Mouse (Mus musculus) embryo, embryonic 10 days (tissue): ENCODE measurements at regions not wholly inside any gene's neighbourhood (a gene's known extent, or its start where the extent isn't known, plus 50 kb on each side); places are given as distances from the start of the nearest gene placed in this dataset.

Source experiments
- DNase-seq: peaks from one replicate; pipeline ENCODE4 v3.0.0-alpha.2; 2015; ENCODE audit warnings: low spot score

DNA sequence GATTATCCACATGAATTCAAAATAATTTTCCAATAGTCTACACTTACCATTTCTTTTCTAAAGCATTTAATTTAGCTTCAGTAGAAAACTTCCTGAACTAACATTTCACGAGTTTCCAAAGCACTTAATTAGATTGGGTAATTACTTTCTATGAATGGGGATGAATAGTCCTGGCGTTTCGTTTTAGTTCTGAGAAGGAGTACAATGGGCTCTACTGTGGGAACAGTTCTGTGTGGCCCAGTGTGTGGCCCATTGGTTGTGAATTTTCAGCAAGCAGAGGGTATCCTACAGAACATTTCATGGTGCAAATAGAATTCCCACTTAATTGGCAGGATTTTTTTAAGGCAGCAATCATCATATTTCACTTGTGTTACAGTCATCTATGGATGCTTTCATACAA is 95.5 kb downstream of the 1700017N19Rik start:
- DNase-seq: no peak

- no peak for DNase-seq
Measured at GRCm38 (mm10) chr10:100695944-100696343, 105.7 kb downstream of the 1700017N19Rik start.

GRCm38 (mm10) chr10:100699206-100699605 is 108.9 kb downstream of the 1700017N19Rik start:
- DNase-seq: no peak

DNA sequence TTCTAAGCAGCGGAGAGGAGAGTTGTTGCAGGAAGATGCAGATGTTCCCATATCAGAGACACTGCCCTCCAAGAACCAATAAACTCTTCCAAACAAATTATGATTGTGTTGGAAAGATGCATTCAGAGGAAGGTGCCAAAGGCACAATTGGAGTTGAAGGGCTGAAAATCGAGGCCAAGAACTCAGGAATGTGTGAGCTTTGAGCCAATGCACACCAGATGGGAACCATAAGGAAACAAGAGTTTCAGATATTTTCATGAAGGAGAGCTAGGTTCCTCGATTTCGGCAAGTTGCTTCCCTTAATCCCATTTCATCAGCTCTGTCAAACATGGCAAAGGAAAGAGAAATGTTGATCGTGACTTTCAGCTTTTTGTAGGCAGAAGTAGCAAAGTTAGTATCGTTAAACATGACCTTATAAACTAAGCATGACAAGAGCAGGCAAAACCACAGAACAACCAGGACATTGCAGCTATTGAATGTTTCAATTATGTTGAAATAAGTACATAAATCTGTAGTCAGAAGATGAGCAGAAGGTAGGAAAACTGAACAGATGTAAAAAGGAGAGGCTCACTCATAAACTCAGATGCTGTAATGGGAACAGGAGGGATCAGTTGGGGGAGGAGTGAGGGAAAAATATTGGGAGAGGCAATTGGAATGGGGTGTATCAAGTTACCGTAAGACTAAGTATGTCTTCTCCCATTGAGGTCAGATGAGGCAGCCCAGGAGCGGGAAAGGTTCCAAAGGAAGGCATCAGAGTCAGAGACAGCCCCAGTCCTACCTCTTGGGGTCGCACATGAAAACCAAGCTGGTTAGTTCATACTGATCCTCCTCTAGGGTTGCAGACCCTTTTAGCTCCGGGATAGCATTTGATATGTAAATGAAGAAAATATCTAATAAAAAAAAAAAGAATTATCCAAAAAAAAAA is 110.3 kb downstream of the 1700017N19Rik start:
- no peak for DNase-seq

GRCm38 (mm10) chr10:100701938-100702337 is 111.7 kb downstream of the 1700017N19Rik start:
- no peak for DNase-seq

DNA sequence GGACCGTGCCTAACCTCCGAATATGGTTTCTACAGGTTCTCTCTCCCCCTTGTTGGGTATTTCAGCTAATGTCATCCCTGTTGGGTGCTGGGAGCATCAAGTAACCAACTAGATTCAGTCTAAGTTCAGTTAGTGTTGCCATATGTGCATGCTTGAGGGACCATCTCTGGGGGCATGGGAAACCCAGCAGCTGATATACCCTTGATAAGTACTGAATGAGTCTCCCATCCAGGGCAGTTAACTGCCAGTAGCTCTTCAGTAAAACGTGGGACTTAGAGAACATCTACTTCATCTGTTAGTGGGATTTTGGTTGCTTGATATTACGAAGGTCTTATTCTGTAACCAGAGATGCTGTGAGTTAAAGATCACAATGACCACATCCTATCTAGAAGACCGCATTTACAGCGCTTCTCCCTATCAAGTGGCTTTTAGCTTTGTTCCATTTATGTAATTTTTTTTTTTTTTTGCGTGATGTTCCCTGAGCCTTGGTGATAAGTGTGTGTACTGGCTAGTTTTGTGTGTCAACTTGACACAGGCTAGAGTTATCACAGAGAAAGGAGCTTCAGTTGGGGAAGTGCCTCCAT is 125.9 kb downstream of the 1700017N19Rik start:
- no peak for DNase-seq

DNA sequence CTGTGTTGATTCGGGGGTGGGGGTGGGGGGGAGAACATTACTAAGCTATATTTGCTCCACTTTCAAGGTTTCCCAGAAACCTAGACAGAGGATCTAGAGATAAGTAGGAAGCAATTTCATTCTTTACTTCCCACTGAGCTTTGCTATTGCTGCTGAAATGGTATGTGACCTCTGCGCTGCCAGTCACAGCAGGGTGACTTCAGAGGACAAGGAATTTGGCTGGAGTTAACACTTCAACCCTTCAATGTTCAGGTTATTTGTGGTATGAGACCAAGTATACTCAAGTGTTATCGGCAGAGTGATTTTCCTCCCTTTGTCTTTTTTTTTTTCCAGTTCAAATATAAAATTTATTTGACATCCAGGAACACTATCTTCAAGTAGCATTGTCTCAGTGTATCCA is 128.3 kb downstream of the 1700017N19Rik start:
- peak; percentile 33 for DNase-seq

DNA sequence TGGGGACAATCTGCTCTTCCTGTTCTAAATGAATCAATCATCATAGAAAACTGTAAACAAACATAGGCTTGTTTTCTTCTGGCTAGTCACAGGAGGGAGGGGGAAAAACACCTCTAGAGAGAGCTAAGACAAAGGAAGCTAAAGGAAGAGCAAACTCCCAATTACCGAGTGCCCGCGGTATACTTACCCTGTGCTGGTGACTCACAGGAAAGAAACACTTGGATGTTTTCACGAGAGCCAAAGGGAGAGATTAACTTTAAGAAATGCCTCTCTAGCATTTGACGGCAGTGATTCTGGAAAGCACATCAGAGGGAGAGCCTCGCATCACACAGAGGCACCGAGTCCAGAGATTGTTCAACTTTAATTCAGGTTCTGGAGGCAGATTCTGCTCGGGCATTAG is 151.0 kb downstream of the 1700017N19Rik start:
- no peak for DNase-seq

- peak; percentile 80 for DNase-seq
Measured at GRCm38 (mm10) chr10:100742065-100742464, 151.8 kb downstream of the 1700017N19Rik start.

DNA sequence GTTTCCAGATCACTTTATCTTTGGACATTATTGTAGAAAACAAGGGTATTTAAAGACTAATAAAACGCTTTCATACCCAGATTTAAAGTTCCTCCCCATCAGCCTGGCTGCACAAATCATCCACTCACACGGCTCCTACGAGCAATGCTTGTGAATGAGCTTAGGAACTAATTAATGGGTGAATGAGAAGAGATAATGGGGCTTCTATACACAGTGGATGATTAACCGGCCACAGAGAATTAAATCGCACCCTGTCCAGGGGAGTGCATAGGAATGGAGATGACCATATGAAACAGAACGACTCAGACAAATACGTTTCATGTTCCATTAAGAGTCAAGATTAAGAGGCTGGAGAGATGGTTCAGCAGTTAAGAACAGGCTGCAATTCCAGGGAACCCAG is 155.9 kb downstream of the 1700017N19Rik start:
- DNase-seq: no peak

DNA sequence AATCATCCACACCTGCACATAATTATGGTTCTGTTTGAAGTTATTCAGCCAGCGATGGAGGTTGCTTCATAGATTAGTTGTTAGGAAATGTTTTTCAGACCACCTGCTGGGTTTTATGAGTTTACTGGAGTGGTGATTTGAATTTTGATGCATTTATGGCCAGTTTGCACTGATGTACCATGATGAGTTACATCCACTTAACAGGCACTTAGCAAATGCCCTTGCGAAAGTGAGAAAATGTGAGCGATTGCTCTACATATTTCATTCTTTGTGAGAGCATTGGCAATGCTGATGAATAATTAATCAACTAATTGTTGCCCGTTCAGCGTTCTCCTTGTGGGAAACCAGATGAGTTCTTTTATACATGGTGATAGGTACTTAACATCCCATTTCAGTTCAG is 164.7 kb downstream of the 1700017N19Rik start:
- DNase-seq: no peak

GRCm38 (mm10) chr10:100774252-100774651 is 184.0 kb downstream of the 1700017N19Rik start:
- no peak for DNase-seq

DNA sequence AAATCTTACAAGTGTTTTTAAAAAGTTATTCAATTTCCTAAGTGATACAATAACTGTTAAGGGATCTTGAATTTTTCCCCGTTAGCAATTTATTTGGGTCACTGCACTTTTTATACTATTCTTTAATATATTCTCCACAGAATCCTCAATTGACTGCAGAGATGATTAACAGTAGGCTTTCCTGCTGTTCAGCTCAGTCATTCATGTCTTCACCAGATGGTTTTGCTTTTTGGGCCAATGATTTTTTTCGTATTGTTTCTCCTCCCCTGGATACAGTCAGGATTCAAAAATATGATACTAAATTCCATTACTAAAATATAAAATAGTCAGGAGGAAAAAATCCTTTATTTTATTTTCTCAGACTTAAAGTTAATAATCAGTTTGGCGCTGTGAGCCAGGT is 201.9 kb downstream of the 1700017N19Rik start:
- DNase-seq: no peak

- DNase-seq: peak; percentile 9
Measured at GRCm38 (mm10) chr10:100792569-100792968, 202.3 kb downstream of the 1700017N19Rik start.

DNA sequence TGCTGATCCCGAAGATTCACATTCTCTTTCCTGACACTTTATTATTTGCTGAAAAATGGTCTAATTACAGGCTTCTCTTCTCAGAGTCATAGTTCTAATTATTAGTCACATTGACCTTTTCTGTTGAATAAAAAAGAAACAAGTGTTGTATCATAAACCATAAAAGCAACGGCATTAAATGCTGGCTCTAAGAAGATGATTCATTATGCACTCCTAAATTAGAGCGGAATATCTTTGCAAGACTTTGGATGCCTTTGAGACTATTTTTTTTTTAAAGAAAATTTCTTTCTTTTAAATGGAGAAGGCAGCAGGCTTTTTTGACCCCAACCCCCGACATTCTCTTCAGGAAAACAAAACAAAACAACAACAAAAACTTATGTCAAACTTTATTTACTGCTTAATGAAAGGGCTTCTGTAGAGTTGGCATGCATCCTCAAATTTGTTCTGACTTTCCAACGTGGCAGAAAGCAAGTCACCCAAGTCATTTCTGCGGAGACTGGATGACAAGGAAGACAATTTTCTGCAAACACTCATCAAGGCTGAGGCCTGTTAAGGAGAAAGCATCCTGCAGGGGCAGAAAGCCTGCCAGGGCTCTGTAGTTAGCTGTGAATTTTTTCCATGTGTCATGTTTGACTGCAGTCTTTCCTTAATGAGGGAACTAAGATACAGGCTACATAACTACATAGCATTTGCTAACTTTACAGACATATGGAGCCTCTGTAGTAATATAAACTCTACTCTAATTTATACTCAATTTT is 205.1 kb downstream of the 1700017N19Rik start:
- DNase-seq: no peak

DNA sequence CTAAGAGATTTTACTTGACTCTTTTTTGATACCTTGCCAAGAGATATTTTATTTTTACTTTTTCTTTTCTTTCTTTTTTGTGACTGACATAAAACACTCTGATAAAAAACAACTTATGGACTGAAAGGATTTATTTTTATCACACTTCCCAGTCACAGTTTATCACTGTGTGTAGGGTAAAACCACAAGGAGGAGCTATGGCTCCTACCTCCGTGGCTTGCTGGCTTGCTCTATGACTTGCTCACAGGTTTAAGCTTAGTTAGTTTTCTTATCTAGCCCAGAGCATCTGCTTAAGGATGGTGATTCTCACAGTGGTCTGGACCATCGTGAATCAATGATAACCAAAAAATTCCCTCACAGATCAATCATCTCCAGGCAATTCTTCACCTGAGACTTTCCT is 221.4 kb downstream of the 1700017N19Rik start:
- DNase-seq: no peak

GRCm38 (mm10) chr10:100834794-100835193 is 244.5 kb downstream of the 1700017N19Rik start:
- DNase-seq: no peak

DNA sequence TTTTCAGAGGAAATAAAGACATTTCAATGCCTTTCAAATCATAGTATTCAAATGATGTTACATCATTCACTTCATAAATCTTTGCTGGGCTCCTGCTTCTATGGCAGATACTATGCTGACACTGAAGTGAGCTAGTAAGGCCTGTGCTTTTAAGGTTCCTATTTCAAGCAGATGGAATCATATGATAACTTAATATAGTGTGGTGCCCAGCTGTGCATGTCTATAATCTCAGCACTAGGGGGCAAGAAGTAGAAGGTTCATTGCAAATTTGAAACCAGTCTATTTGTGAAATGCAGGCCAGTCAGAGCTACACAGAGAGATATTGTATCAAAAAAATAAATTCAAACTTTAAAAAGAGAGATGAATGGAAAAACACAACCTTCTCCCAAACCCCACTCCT is 262.9 kb downstream of the 1700017N19Rik start:
- no peak for DNase-seq

DNA sequence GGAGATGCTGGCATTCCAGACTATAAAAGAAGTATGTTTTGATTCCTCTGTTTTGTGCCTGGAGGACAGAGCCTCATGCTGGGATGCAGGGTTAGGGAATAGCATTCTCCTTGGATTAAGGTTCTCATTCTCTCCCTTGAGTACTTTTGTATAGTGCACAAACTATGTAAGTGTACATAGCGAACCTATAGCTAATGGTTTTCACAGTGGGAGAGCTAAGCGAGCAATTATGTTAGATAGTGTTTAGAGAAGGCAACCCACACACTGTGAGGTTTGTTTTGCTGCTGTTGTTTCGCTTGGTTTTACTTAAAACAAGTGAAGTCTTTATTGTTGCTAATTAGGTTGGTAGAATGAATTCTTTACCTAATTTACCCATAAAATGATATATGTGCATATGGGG is 266.2 kb downstream of the 1700017N19Rik start:
- no peak for DNase-seq

- peak; percentile 85 for DNase-seq
Measured at GRCm38 (mm10) chr10:100865501-100866181, 275.4 kb downstream of the 1700017N19Rik start.

GRCm38 (mm10) chr10:100868360-100868916 is 278.2 kb downstream of the 1700017N19Rik start:
- DNase-seq: peak; percentile 6

GRCm38 (mm10) chr10:100882584-100882983 is 292.3 kb downstream of the 1700017N19Rik start:
- DNase-seq: no peak
